Mouse (Mus musculus): ENCODE results near the gene Ndufs7. TPM values are rescaled to one million over a fixed set of nuclear protein-coding genes. Genes with fewer than 3 reads are reported as not detected.
"Not testable (repeated sequence)": the region's sequence is repeated elsewhere in the genome, so short reads cannot be mapped to it uniquely, and the experiment has no call there.

Gene Ndufs7
- total RNA-seq, 2 experiments from 2014 or later = 142 to 161 TPM

GRCm38 (mm10) chr10:80237020-80237419, 11.9 kb upstream of the Ndufs7 start:
- no peak for DNase-seq (ENCODE audit: extremely low spot score in 1 of 2, low spot score in 2 of 2)
- intact Hi-C loops (cut with DNase I) = no loop called here

DNA sequence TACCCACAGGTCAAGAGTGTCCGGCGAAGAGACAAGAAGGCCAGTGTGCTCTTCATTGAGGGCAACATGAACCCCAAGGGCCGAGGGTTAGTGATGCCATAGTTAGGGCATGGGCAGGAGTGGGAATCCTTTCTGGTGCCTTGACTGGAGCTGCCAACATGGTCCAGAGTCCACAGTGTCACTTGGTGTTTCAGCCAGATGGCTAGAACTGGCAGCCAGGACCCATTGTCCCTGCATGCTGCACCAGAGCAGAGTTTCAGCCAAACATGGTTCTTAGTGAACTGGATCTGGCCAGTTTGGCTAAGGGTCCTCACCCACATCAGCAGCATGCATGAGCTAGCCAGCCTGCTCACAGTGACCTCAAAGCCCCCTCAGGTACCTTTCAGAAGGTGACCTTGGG, 10.6 kb upstream of the Ndufs7 start:
- no peak for DNase-seq (ENCODE audit: extremely low spot score in 1 of 2, low spot score in 2 of 2)
- intact Hi-C loops (cut with DNase I) = no loop called here

GRCm38 (mm10) chr10:80239791-80240190, 9.1 kb upstream of the Ndufs7 start:
- intact Hi-C loops (cut with DNase I) = loop anchor here (10.0 kb wide), 1 partner anchor 255 kb away; the partner anchor contains the start of genes Cnn2 and Tmem259
- no peak for DNase-seq (ENCODE audit: extremely low spot score in 1 of 2, low spot score in 2 of 2)

DNA sequence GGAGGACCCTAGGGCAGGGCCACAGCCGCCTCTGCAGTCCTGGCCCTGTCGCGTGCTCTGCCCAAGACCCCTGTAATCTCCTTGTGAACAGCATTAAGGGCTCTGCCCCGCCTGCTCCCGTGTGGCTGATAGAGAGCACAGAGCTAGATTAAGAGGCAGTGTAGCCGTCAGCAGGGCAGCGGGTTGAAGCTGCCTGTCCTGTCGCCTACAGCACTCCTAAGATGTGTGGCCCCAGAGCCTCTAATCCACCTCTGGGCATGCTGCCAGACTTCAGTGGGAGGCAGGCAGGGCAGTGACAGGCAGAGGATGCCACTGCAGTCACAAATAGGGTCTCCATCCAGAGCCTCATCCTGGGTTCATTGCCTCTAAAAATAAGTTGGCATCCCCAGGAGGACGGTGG, 6.8 kb upstream of the Ndufs7 start:
- intact Hi-C loops (cut with DNase I) = loop anchor here (10.0 kb wide), 1 partner anchor 257 kb away; the partner anchor contains the start of genes Cnn2 and Tmem259
- DNase-seq (ENCODE audit: extremely low spot score in 1 of 2, low spot score in 2 of 2) = no peak

DNA sequence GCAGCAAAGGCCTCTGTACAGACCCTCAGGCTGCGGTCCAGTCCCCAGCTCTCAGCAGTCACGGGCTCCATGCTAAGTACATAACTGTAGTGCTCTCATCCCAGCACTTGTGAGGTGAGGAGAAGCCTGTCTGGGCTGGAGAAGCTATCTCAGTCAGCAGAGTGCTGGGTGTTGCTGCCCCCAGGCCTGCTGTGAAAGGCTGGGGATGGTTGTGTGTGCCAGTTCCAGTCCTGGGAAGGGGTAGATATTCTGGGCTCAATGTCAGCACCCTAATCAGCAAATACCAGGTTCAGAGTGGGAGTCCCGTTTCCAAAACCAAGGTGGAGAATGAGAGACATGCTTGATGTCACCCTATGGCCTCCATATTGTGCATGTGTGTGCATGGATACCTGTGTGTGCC, 6.3 kb upstream of the Ndufs7 start:
- no peak for DNase-seq (ENCODE audit: extremely low spot score in 1 of 2, low spot score in 2 of 2)
- intact Hi-C loops (cut with DNase I) = loop anchor here (10.0 kb wide), 1 partner anchor 258 kb away; the partner anchor contains the start of genes Cnn2 and Tmem259

DNA sequence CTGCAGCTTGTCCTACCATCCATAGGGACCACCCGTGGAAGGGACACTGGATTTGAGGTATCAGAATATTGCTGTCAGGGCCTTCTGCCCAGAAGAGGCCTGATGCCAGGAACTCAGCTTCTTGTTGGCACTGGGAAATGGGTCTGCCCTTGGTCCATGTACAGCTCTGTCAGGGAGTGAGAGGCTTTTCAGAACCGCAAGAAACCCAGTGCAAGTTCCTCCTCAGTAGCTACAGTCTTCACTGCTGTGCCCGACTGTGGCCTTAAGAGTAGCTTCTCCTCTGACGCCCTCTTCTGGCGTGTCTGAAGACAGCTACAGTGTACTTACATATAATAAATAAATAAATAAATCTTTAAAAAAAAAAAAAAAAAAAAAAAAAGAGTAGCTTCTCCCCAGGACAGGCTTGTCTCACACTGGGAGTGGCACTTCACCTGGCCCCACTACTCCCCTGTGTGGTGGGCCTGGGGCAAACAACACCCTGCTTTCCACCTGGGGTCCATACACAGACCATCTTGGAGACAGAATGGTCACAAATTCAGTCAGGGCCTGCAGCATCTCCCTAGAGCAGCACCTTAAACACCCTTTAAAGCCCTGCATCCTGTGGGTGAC, 4.0 kb upstream of the Ndufs7 start:
- peak in 1 of 2 experiments; percentile 70 for DNase-seq (ENCODE audit: extremely low spot score in 1 of 2, low spot score in 2 of 2)
- intact Hi-C loops (cut with DNase I) = loop anchor here (1.0 to 10.0 kb wide), 2 partner anchors 66 to 260 kb away; partner anchors contain the start of genes Cnn2, Efna2 and Tmem259

DNA sequence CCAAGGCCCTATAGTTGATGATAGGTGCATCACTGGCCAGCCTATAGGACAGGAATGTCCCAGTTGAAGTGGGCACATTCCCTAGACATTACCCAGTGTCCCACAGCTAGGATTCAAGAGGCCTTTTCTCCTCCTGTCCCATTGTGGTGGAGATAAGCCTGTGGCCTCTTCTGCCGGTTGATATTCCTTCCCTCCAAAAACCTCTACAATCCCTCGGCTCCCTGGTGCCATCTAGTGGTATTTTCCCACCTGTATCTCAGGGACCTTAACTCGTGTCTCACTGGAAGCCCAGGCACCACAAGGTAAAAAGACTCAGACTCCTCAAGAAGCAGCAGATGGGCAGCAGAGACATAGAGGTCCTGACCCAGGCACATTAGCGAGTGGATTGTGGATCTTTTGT, 3.3 kb upstream of the Ndufs7 start:
- intact Hi-C loops (cut with DNase I) = loop anchor here (1.0 to 10.0 kb wide), 2 partner anchors 66 to 261 kb away; partner anchors contain the start of genes Cnn2, Efna2 and Tmem259
- DNase-seq (ENCODE audit: extremely low spot score in 1 of 2, low spot score in 2 of 2) = peak; percentile 79 to 82

GRCm38 (mm10) chr10:80247849-80248248, 1.1 kb upstream of the Ndufs7 start:
- no peak for DNase-seq (ENCODE audit: extremely low spot score in 1 of 2, low spot score in 2 of 2)
- intact Hi-C loops (cut with DNase I) = loop anchor here (2.0 to 10.0 kb wide), 2 partner anchors 73 to 263 kb away; partner anchors contain the start of genes Cnn2 and Tmem259

GRCm38 (mm10) chr10:80248437-80248836, 484 bp upstream of the Ndufs7 start:
- intact Hi-C loops (cut with DNase I) = loop anchor here (2.0 to 10.0 kb wide), 2 partner anchors 74 to 264 kb away; partner anchors contain the start of genes Cnn2 and Tmem259
- DNase-seq (ENCODE audit: extremely low spot score in 1 of 2, low spot score in 2 of 2) = not testable (repeated sequence)

GRCm38 (mm10) chr10:80250059-80250458, 1.1 kb downstream of the Ndufs7 start:
- no peak for DNase-seq (ENCODE audit: extremely low spot score in 1 of 2, low spot score in 2 of 2)
- intact Hi-C loops (cut with DNase I) = no loop called here

- no peak for DNase-seq (ENCODE audit: extremely low spot score in 1 of 2, low spot score in 2 of 2)
- intact Hi-C loops (cut with DNase I) = no loop called here
Observed at GRCm38 (mm10) chr10:80250573-80250972, 1.7 kb downstream of the Ndufs7 start.

DNA sequence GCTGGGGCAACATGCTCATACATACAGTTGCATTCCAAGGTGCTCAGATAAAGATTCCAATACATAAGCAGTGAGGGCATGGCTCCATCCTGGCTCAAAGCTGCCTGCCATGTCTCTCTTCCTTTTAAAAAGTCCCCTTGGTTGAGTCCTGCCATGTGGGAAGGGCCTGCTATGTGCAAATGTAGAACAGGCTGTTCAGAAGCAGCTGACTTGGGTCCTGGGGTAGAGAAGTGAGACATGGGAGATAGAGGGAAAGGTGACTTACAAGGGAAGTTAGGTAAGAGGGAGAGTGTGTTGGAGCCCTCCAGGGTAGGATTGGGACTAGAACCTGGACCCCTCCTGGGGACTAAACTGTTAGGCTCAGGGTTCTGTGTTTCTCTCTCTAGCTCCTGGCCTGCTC, 3.1 kb downstream of the Ndufs7 start:
- DNase-seq (ENCODE audit: extremely low spot score in 1 of 2, low spot score in 2 of 2) = no peak
- intact Hi-C loops (cut with DNase I) = no loop called here

DNA sequence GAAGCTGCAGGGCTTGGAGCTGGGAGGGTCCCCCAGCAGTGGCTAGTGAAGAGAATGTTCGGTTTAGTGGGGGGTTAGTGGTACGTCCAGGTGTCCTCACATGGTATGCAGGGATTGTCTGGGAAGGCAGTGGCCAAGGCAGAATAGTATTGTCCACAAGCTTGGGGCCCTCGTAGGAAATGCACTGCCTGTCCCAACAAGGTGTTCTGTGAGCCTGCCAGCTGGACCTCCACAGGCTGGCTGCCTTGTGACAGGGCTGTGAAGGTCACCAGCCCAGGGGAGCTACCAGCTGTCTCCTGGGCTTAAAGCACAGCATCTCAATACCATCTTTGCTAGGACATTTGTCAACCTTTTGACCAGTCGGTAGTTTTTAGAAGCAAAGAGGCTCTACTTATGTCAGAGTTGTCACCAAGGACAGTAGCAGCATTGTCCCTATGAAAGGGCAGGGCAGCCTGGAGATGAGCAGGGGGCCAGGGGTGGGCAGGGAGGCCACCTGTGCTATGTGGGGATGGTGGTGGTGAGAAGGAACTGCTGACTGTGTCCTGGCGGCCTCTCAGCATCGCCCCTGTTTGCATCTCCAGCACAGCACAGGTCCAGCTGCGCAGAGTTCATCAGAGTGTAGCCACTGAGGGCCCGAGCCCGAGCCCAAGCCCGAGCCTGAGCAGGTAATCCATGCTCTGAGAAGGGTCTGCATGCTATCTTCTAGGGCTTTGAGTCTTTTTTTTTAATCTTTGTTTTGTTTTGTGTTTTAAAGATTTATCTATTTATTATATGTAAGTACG, 3.8 kb downstream of the Ndufs7 start:
- intact Hi-C loops (cut with DNase I) = no loop called here
- no peak for DNase-seq (ENCODE audit: extremely low spot score in 1 of 2, low spot score in 2 of 2)

DNA sequence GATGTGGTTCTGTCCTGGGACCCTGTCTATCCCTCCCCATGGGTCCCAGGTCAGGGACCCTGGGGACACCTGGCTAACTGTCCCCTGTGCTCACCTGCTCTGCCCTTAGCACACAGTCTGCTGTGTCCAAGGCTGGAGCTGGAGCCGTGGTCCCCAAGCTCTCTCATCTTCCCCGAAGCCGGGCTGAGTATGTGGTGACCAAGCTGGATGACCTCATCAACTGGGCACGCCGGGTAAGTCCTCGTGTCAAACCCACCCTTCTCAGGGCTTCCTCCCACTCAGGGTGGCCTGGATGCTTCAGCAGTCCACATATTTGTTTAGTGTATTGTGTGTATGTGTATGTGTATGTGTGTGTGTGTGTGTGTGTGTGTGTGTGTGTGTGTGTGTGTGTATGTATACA, 4.6 kb downstream of the Ndufs7 start:
- intact Hi-C loops (cut with DNase I) = no loop called here
- DNase-seq (ENCODE audit: extremely low spot score in 1 of 2, low spot score in 2 of 2) = no peak

DNA sequence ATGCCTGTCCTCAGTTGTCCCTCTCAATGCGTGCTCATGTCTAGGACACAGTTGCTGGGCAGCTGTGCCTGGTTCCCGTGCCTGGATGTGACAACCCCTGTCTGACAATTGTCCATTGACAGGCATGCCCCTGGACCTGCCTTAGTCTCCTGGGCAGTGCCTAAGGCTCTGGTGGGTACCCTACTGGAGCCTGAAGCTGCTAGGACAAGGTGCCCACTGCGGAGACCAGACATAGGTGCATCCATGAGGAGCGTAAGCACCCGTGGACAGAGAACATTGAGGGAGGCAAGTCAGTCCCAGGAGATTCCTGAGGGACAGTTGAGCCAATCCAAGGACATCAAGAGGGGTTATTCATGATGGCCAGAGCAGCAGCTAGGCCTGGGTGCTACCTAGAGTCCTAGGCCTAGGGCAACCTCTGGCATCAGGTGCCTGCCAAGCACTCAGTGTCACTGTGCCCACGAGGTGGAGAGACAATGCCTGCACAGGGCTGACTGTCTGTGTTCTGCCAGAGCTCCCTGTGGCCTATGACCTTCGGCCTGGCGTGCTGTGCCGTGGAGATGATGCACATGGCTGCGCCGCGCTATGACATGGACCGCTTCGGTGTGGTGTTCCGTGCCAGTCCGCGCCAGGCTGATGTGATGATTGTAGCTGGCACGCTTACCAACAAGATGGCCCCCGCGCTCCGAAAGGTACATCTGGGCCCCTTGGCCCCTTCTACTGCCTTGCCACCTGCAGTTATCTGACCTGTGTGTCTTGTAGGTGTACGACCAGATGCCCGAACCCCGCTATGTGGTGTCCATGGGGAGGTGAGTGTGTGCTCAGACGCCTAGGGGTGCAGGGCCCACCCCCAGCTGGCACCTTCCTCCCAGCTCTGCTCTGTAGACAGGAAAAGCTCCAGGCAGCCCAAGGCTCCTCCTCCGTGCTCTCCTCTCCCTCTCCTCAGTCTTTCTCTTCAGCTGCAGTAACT, 5.7 kb downstream of the Ndufs7 start:
- intact Hi-C loops (cut with DNase I) = no loop called here
- DNase-seq (ENCODE audit: extremely low spot score in 1 of 2, low spot score in 2 of 2) = no peak

DNA sequence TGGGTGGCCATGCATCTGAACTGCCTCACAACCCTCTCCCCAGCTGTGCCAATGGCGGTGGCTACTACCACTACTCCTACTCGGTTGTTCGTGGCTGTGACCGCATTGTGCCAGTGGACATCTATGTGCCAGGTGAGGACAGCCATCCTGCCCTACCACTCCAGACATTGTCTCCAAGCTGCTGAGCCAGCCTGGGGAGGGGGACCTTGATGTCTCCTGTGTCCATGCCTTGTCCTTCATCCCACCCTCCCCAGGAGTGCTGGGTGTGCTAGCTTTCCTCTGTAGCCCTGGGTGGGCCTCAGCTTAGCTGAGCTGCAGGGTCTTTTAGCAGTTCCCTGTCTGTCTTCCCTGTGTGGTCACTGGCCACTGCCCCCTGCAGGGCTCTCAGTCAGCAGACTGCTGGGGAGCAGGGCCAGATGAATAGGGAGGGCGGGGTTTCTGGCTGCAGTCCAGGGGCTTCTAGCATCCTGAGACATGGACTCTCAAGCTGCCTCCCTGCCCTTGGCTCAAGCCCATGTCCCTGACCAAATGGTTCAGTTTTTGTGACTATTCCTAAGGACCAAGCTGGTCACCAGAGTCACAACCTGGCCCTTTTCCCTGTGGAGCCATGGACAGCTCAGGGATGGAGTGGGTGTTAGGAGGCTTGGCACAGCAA, 7.1 kb downstream of the Ndufs7 start:
- intact Hi-C loops (cut with DNase I) = no loop called here

GRCm38 (mm10) chr10:80257936-80258335, 9.0 kb downstream of the Ndufs7 start:
- no peak for DNase-seq (ENCODE audit: extremely low spot score in 1 of 2, low spot score in 2 of 2)
- intact Hi-C loops (cut with DNase I) = no loop called here

More for the DNA sequence above, 7.1 kb downstream of the Ndufs7 start:
- DNase-seq (ENCODE audit: extremely low spot score in 1 of 2, low spot score in 2 of 2) = peak in 1 of 2 experiments; percentile 76

DNA sequence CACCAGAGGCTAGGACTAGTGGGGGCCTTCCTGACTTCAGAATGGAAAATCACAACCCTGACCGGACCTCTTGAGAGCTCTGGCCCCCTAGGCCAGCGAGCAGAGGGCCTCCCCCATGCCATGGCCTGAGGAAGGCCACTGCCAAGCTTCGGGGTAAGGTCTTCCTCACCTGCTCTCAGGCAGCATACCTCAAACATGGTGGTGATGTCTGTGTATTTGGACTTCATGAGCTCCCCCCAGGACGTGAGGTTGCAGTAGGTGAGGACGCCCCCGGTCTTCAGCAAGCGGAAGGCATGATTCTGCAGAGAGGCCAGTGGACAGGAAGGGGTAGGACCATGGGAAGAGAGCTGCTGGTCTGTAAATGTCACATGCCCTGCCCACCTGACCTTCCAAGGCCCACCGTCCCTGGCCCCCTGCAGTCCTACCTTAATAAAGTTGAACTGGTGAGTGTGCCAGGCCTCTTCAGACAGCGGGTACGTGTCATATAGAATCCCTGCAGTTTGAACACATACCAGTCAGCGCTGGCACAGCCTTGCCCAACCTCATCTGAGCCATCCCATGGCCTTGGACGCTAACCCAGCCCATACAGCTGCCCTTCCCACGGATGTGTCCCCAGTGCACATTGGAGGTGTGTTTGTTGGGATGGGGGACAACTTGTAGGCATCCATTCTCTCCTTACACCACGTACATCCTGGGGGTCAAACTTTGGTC, 10.0 kb downstream of the Ndufs7 start:
- DNase-seq (ENCODE audit: extremely low spot score in 1 of 2, low spot score in 2 of 2) = no peak
- intact Hi-C loops (cut with DNase I) = no loop called here
